Mouse (Mus musculus): ENCODE results near the gene Wsb1.
A peak's percentile ranks its signal among the peaks of the same experiment; 100 is the strongest.
"Not testable (repeated sequence)": the region's sequence is repeated elsewhere in the genome, so short reads cannot be mapped to it uniquely, and the experiment has no call there.

Wsb1 gene

GRCm38 (mm10) chr11:79260126-79260525 lies 5.7 kb upstream of the Wsb1 start:
- DNase-seq, result not testable (repeated sequence)

- no peak for DNase-seq
These were observed 4.3 kb upstream of the Wsb1 start for GRCm38 (mm10) chr11:79258738-79259137.

GRCm38 (mm10) chr11:79253542-79254390 lies 705 bp downstream of the Wsb1 start:
- peak in 1 of 2 experiments; percentile 61 for DNase-seq

GRCm38 (mm10) chr11:79252881-79253541 lies 1.5 kb downstream of the Wsb1 start:
- peak; percentile 33 to 40 for DNase-seq

- no peak for DNase-seq
These were observed 15.4 kb downstream of the Wsb1 start for GRCm38 (mm10) chr11:79239024-79239423.

GRCm38 (mm10) chr11:79238398-79238752 lies 16.1 kb downstream of the Wsb1 start:
- no peak for DNase-seq

GRCm38 (mm10) chr11:79237644-79238397 lies 16.6 kb downstream of the Wsb1 start:
- DNase-seq, result no peak

- no peak for DNase-seq
These were observed 24.3 kb downstream of the Wsb1 start for GRCm38 (mm10) chr11:79230251-79230570.

- DNase-seq, result no peak
These were observed 24.8 kb downstream of the Wsb1 start for GRCm38 (mm10) chr11:79229561-79230250.

GRCm38 (mm10) chr11:79229057-79229504 lies 25.4 kb downstream of the Wsb1 start:
- no peak for DNase-seq

GRCm38 (mm10) chr11:79228089-79228488 lies 26.4 kb downstream of the Wsb1 start:
- DNase-seq, result no peak

- DNase-seq, result no peak
These were observed 28.9 kb downstream of the Wsb1 start for GRCm38 (mm10) chr11:79225371-79226155.

- peak; percentile 89 for DNase-seq
These were observed 29.8 kb downstream of the Wsb1 start for GRCm38 (mm10) chr11:79224562-79225280.

GRCm38 (mm10) chr11:79223420-79223819 lies 31.1 kb downstream of the Wsb1 start:
- DNase-seq, result peak; percentile 45 to 51

GRCm38 (mm10) chr11:79222661-79223060 lies 31.8 kb downstream of the Wsb1 start:
- DNase-seq, result no peak

GRCm38 (mm10) chr11:79221641-79222040 lies 32.8 kb downstream of the Wsb1 start:
- no peak for DNase-seq

GRCm38 (mm10) chr11:79218936-79219626 lies 35.4 kb downstream of the Wsb1 start:
- no peak for DNase-seq

GRCm38 (mm10) chr11:79218061-79218460 lies 36.4 kb downstream of the Wsb1 start:
- DNase-seq, result peak; percentile 39 to 52

GRCm38 (mm10) chr11:79217133-79217532 lies 37.3 kb downstream of the Wsb1 start:
- no peak for DNase-seq

- no peak for DNase-seq
These were observed 38.9 kb downstream of the Wsb1 start for GRCm38 (mm10) chr11:79215539-79215938.

- DNase-seq, result peak; percentile 95
These were observed 40.5 kb downstream of the Wsb1 start for GRCm38 (mm10) chr11:79214015-79214418.
